Mouse (Mus musculus): ENCODE results near the gene Hapln3. TPM values are rescaled to one million over a fixed set of nuclear protein-coding genes. Genes with fewer than 3 reads are reported as not detected.
A peak's percentile ranks its signal among the peaks of the same experiment; 100 is the strongest.

The Hapln3 gene
- total RNA-seq, 2 experiments from 2014 or later = 0.56 to 0.74 TPM

GRCm38 (mm10) chr7:79080572-79081399, 50.0 kb downstream of the Hapln3 start:
- DNase-seq (ENCODE audit: low spot score in 2 of 2) = peak; percentile 64 to 70

- DNase-seq (ENCODE audit: low spot score in 2 of 2) = no peak
Measured at GRCm38 (mm10) chr7:79079212-79079611, 51.6 kb downstream of the Hapln3 start.

GRCm38 (mm10) chr7:79068231-79068630, 62.6 kb downstream of the Hapln3 start:
- DNase-seq (ENCODE audit: low spot score in 2 of 2) = no peak

- DNase-seq (ENCODE audit: low spot score in 2 of 2) = no peak
Measured at GRCm38 (mm10) chr7:79067466-79067865, 63.4 kb downstream of the Hapln3 start.

Other genes with a start within 250 kb of the Hapln3 start
- 10 to 100 TPM; 45.7 to 52.2 TPM for gene Aen, start 235.2 kb downstream of the Hapln3 start, total RNA-seq (2021)
- 10 to 100 TPM in 1 of 2 experiments, 1 to 10 TPM in 1; 5.4 to 12.2 TPM for gene Isg20, start 217.6 kb downstream of the Hapln3 start, total RNA-seq (2021)
- 10 to 100 TPM in 1 of 2 experiments, 1 to 10 TPM in 1; 1.2 to 31.4 TPM for gene Acan, start 77.5 kb downstream of the Hapln3 start, total RNA-seq (2021)
- gene Mfge8, start 18.0 kb upstream of the Hapln3 start, total RNA-seq (2021) = 100 to 1,000 TPM; 180 to 220 TPM
- gene Abhd2, start 142.2 kb upstream of the Hapln3 start, total RNA-seq (2021) = 1,000 to 10,000 TPM; 1,132 to 1,460 TPM